Mouse (Mus musculus) erythroid progenitor cell, adult 5-6 weeks (primary cell): Measurements from ENCODE around the gene Ears2. TPM values are rescaled to one million over a fixed set of nuclear protein-coding genes. Genes with fewer than 3 reads are reported as not detected.

Source experiments
- ATAC-seq: replicated peaks from 2 replicates; pipeline ENCODE4 v1.8.0; 2016; ENCODE audit warnings: moderate number of reproducible peaks, mild to moderate bottlenecking, moderate TSS enrichment, inconsistent platforms; ENCODE audit not compliant: poor library complexity, low FRiP score, severe bottlenecking
- total RNA-seq, 2 experiments: library from RNA; stranded (forward) in 1 of 2; stranded (reverse) in 1 of 2; fragments of 150-400 nt in 1 of 2; fragments of 186-747, 209-891 nt in 1 of 2; gene quantifications; 2 replicates each; pipeline versions ENCODE4 v1.2.3 to v1.2.4; 2015 to 2017; ENCODE audit warnings: low replicate concordance in 2 of 2

The Ears2 gene
- total RNA-seq (2015; ENCODE audit: low replicate concordance) (0.72 TPM in 1 of 2 replicates, not detected in the other), total RNA-seq (2017; ENCODE audit: low replicate concordance) (0.15 and 0.90 TPM in 2 replicates)

DNA sequence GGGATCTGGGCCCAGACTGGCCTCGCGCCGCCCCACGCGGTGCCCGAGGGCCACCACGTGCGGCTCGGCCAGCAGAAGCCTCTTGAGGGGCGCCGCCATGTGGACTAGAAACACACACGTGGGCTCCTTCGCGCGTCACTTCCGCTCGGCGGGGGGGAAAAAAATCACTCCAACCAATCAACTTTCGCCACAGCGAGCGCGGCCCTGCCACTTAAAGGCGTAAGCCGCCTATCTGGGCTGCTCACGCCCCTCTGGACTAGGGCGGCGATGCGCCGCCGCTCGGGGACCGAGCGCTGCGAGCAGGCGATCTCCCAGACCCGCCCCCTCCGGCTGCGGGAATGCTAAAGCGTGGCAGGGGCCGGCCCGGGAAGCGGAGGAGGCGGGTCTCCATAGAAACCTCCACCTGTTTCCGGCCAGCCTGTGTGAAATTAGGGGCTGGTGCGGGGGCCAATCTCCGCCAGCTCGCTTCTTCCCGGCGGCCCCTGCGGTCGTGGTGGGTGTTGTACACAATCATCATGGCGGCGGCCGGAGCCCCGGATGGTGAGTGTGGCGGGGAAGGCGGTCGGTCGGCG lies at the start of gene Ears2, which contains the start of gene Ubfd1:
Ears2 (minus strand) TSS at position 319 of the 572 bp plus-strand sequence.
Ubfd1 (plus strand) TSS at position 231 of the 572 bp plus-strand sequence.
- peak; percentile 96 for ATAC-seq

DNA sequence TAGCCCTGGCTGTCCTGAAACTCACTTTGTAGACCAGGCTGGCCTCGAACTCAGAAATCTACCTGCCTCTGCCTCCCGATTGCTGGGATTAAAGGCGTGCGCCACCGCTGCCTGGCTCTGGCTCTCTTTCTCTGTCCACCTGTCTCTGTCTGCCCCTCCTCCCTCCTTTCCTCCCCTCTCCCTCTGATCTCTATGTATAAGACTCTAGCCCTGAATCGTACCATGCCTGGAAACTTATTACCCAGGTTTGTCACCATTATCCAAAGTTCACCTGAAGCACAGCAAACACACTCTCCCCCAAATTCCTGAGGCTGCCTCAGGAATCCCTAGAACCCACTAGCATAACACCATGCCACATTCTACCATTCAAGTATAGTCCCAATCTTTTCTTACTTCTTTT lies 41.1 kb upstream of the Ears2 start:
- no peak for ATAC-seq

DNA sequence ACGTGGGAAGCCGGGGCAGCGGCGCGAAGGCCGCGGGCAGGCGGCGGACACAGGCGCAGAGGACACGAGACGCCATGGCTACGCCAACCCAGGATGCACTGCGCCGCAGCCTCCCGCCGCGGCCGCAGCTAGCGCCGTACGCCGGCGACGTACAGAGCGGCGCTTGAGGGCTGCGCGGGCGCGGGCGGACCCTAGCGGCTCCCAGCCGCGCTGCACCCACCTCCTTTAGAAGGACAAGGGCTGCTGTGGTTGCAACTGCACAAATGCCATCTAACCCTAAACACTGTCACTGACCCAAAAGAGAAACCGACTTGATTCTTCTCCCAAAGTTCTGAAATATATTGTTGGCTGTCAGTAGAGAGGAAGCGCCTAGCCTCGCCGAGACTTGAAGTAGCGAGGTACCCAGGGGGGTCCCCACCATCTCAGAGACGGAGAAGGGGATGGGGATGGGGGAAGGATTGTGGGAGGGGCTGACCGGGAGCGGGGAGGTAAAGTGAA lies 34.7 kb upstream of the Ears2 start, which contains the start of gene Ndufab1:
Ndufab1 (minus strand) TSS at position 140 of the 498 bp plus-strand sequence.
- ATAC-seq: peak; percentile 98

- ATAC-seq: peak; percentile 4; the same call in 1 of the 2 replicates
Observed at GRCm38 (mm10) chr7:122101014-122101746, 34.1 kb upstream of the Ears2 start.

GRCm38 (mm10) chr7:122099222-122099621 lies 32.2 kb upstream of the Ears2 start:
- ATAC-seq: peak; percentile 79

DNA sequence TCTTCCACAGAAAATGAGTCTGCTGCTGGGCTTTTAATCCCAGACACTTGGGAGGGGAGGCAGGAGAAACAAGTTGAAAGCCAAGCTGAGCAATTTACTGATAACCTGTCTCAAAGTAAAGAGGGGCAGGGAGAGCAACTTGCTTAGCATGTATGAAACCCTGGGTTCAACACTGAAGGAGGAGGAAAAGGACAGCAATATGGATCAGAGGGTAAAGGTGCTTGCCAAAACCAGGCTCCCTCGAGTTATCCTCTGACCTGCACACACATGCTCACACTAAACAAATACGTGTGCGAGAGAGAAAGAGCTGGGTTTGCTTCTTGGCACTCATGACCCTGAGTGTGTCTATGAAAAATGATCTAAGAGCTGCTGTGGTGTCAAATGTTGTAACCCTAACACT lies 30.9 kb upstream of the Ears2 start:
- no peak for ATAC-seq

- no peak for ATAC-seq
Observed at GRCm38 (mm10) chr7:122094564-122095330, 27.7 kb upstream of the Ears2 start.

- no peak for ATAC-seq
Observed at GRCm38 (mm10) chr7:122087195-122087982, 20.3 kb upstream of the Ears2 start.

DNA sequence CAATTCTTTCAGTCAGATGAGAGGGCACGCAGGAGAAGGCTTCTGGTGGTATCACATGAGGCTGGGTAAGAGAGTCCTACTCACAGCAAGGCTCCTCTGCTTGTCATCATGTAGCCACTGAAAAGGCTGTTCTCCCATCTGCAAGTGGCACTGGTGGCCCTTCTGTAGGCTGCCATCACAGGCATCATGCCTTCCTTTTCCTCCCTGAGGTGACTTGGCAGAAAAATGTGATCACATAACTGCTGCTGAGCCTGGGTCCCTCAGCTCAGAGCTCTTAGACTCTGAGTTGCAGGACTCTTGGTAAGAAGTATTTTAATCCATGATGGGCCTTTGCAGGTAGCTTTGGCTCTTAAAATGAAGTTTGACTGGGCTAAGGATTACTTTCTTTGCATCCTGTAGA lies 14.0 kb upstream of the Ears2 start:
- ATAC-seq: no peak

- ATAC-seq: no peak
Observed at GRCm38 (mm10) chr7:122079798-122080554, 12.9 kb upstream of the Ears2 start.

- no peak for ATAC-seq
Observed at GRCm38 (mm10) chr7:122074374-122074773, 7.3 kb upstream of the Ears2 start.

- ATAC-seq: no peak
Observed at GRCm38 (mm10) chr7:122067517-122068381, 686 bp upstream of the Ears2 start.

DNA sequence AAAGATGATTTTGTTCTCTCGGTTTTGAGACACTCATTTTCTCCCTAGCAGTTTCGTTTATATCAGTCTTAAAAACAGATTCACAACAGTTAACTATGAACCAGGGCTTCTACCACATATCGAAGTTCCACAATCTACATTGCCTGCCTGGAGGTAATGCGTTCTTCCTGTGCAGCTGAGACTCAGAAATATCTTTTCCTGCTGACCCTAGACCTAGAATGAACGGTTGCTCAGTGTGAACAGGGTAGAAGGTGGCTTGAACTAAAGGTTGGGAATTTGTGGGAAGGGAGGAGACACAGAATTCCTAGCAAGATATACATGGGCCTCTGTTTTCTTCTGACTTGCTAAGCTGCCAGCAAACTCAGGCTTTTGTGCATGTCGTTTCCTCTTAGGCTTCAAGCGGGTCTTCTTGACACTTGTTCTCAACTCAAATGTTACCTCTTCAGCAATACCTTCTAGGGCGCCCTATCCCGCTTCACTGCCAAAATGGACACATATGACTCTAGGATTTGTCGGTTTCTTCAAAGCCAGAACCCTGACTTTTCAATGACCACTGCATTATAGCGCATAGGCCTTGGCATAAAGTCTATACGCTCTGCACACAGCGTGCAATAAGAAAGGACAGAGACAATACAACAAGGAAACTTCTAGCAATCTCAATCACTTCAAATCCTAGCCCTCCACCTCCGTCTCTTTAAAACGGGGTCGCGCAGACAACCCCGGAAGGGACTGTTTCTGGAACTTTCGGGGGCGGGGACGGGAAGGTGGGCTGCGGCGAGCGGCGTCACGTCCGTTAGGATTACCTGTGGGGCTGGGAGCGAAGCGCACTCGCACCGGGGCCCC lies 740 bp downstream of the Ears2 start:
- ATAC-seq: no peak

- no peak for ATAC-seq
Observed at GRCm38 (mm10) chr7:122065656-122066055, 1.4 kb downstream of the Ears2 start.

- no peak for ATAC-seq
Observed at GRCm38 (mm10) chr7:122056633-122057032, 10.4 kb downstream of the Ears2 start.

DNA sequence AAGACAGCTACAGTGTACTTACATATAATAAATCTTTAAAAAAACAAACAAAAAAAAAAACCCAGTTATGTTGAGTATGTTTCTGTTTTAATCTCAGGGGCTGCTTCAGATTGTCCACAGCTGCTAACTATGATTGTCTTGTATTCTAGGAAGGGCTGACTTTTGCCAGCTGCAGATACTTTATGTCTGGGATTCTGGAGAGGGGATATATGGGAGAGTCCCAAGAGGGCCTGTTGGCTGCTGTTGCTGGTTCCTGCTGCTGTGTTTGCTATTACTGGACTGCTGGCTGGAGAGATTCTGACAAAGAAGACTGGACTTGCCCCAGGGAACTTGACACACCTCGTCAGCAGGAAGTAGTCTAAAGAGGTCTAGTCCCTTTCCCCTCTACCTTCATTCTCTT lies 16.2 kb downstream of the Ears2 start:
- no peak for ATAC-seq

DNA sequence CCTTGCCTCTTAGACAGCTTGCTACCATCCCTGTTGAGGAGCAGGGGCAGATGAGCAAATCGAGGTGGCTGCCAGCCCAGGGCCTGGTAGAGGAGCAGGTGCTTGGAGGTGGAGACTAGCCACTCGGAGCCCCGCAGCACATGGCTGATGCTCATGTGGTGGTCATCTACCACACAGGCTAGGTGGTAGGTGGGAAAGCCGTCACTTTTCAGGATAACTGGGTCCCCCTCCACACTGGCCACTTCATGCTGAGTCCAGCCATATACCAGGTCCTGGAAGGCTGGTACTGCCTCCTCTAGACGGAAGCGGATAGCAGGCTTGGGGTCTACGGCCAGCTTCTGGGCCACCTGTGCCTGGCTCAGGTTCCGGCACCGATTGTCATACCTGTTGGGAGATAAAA lies 18.9 kb downstream of the Ears2 start:
- ATAC-seq: peak; percentile 49; the same call in 1 of the 2 replicates
